Mouse (Mus musculus) E14TG2a.4 (cell line): Measurements from ENCODE around the gene Sox8.

Experiments
- H3K27me3 ChIP-seq: 2 replicates; pipeline ENCODE4 v1.6.1; 2014; ENCODE audit warnings: low read length, control low read depth; ENCODE audit not compliant: insufficient read depth
- H3K36me3 ChIP-seq: 2 replicates; pipeline ENCODE4 v1.6.1; 2014; ENCODE audit warnings: low read length, control low read depth; ENCODE audit not compliant: insufficient read depth
- H3K4me1 ChIP-seq: replicated peaks from 2 replicates; pipeline ENCODE4 v1.6.1; 2014; ENCODE audit warnings: low read depth, low read length, control low read depth
- H3K4me3 ChIP-seq: replicated peaks from 2 replicates; pipeline ENCODE4 v1.5.1; 2014; ENCODE audit warnings: mild to moderate bottlenecking, low read length
- H3K9me3 ChIP-seq: 2 replicates; pipeline ENCODE4 v1.6.1; 2014; ENCODE audit warnings: low read length, control low read depth
- CTCF ChIP-seq: conservative IDR thresholded peaks from 2 replicates; pipeline ENCODE4 v1.5.1; 2014; ENCODE audit warnings: low read length
- NANOG ChIP-seq: IDR thresholded peaks from 2 replicates; pipeline ENCODE4 v1.6.1; 2014; ENCODE audit warnings: borderline replicate concordance, low read length, mixed read lengths
- POU5F1 ChIP-seq: IDR thresholded peaks from 2 replicates; pipeline ENCODE4 v1.6.1; 2014; ENCODE audit warnings: low read length, borderline replicate concordance

Gene Sox8

DNA sequence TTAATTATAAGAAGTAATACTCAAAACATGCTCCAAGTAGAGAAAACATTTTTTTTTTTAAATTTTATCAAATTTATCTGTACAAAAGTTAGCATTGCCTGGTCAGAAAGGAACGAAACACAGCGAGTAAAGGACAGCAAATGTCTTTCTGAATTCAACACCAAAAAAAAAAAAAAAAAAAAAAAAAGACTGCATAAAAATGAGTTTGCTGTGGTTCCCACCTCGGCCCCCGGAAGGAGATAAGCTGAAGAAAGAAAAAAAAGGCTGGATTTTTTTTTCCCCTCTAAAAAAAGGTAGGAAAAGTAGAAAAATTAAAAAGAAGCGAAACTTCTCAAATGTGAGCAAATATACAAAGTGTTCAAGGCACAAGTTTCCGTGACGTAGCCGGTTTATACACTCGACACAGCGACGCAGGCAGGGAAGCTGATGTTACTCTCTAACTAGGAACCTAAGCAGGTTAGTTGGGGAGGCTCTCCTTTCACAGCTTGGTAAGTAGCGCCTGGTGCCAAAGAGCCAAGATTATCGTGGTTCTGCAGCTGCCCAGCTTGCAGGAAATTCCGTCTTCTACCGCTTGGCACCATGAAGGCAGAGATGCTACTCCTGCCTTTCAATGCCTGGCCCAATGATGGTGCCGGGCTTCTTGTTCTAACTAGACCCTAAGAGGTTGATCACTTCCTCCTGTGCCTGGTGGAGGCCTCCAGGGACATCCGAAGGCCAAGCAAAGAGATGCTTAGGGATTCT is 4.5 kb downstream of the Sox8 start:
- H3K9me3 ChIP-seq = no peaks in the 10 kb centered on the region
- peaks cover 72% of the 10 kb centered on the region for H3K27me3 ChIP-seq
- TF ChIP-seq NANOG = no peak
- TF ChIP-seq POU5F1 = no peak
- TF ChIP-seq CTCF = no peak
- no peak overlapping the region for H3K4me3 ChIP-seq
- peaks cover 31% of the 10 kb centered on the region for H3K4me1 ChIP-seq
- H3K36me3 ChIP-seq = no peaks in the 10 kb centered on the region

DNA sequence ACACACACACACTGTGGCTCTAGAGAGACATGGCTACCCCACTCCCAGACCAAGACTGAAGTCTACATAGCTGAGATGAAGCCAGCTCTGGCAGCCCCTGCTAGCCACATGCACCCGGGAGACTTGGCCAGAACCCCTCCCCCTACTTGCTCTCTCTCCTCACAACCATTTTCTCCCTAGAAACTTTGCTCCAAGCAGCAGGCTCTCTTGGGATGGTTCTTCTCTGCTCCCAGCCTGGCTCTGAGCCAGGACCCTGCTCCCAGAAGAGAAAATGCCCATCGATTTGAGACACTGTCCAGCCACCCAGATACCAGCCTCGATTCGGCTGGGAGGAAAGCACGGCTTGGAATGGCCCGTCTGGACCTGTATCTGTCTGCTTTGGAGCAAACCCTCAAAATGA is 5.2 kb downstream of the Sox8 start:
- Histone ChIP-seq H3K9me3 (no peaks in the 10 kb centered on the region), H3K4me1 (peaks cover 36% of the 10 kb centered on the region), H3K36me3 (no peaks in the 10 kb centered on the region), H3K4me3 (no peak overlapping the region), H3K27me3 (peaks cover 77% of the 10 kb centered on the region)
- TF ChIP-seq CTCF (no peak), POU5F1 (no peak), NANOG (no peak)

DNA sequence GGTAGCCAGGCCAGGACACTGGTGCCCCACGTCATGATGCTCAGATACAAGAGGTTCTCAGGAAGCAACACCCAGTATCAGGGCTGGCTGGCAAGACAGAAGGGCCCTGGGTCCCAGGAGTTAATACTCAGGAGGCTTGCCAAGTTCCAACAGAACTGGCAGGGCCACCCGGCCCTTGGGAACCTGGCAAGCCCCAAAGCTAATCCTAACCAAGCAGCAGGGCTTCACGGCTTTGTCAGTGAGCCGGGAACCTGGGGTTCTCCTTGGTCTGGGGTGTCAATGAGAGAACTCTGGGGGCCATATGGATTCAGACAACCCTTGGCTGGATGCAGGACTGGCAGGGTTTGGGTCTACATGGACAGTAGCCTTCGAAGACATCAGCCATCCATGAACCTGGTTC is 6.0 kb downstream of the Sox8 start:
- no peak overlapping the region for H3K4me3 ChIP-seq
- H3K27me3 ChIP-seq = peaks cover 76% of the 10 kb centered on the region
- no peaks in the 10 kb centered on the region for H3K36me3 ChIP-seq
- no peak for TF ChIP-seq POU5F1
- no peak for TF ChIP-seq CTCF
- no peak for TF ChIP-seq NANOG
- H3K9me3 ChIP-seq = no peaks in the 10 kb centered on the region
- H3K4me1 ChIP-seq = peaks cover 30% of the 10 kb centered on the region

DNA sequence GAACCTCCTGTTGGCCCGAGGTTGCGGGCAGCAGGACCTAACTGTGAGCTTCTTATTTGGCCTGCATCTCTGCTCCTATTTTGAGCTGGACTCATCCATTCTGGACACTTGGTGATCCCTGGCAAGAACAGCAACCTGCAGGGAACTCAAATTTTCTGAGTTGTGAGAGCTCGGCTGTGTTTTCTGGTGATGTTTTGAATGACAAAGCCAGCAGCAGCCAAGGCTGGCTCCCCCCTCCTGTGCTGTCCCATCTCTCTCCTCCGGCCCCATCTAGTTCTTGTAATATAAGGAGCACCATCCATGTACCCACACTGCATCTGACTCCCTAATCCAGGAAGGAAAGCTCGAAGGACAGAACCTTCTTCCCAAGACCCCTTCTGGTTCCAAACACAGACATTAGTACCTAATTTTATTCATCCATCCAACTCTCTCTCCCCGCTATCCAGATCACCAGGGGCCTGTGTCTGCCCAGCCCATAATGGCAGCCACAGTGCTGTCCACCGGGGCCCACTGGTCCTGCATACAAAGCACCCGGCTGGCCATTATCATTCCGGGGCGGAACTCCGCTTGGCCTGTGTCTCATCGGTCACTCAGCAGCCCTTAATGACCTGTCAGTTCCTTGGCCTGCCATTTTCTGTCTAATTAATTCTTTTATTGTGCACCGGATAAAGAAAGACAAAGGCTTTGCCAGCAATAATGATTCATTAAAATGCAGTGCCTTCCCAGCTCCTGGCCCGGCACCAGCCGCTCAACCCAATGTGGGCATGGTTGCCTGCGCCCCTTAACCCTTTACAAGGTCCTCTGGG is 9.1 kb downstream of the Sox8 start:
- no peaks in the 10 kb centered on the region for H3K36me3 ChIP-seq
- no peaks in the 10 kb centered on the region for H3K9me3 ChIP-seq
- H3K27me3 ChIP-seq = peaks cover 73% of the 10 kb centered on the region
- peaks cover 20% of the 10 kb centered on the region for H3K4me1 ChIP-seq
- H3K4me3 ChIP-seq = no peak overlapping the region
- TF ChIP-seq POU5F1 (no peak), NANOG (no peak), CTCF (no peak)

DNA sequence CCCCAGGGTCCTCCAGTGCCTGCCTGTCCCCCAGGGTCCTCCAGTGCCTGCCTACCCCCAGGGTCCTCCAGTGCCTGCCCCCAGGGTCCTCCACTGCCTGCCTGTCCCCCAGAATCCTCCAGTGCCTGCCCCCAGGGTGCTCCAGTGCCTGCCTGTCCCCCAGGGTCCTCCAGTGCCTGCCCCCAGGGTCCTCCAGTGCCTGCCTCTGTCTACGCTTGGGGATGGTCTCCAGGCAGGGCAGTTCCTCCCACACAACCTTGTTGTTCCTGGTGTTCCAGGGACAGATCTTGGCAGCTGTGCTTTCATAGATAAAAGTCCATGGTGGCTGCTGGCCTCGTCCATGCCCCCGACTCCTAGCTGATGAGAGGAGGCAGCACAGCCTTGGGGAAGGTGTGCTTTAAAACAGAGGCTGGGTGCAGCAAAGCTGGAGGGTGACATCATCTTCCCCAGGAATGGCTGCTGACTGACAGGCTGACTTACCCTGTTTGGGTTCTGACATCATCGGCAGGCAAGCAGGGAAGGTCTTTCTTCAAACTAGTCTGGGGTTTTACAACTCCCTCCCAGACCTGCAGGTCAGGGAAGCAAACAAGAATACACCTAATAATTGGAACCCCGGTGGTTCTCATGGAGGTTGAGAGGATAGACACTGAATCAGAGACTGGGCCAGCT is 9.8 kb downstream of the Sox8 start:
- TF ChIP-seq POU5F1 (no peak), CTCF (no peak), NANOG (no peak)
- H3K9me3 ChIP-seq = no peaks in the 10 kb centered on the region
- no peak overlapping the region for H3K4me3 ChIP-seq
- peaks cover 27% of the 10 kb centered on the region for H3K4me1 ChIP-seq
- peaks cover 76% of the 10 kb centered on the region for H3K27me3 ChIP-seq
- no peaks in the 10 kb centered on the region for H3K36me3 ChIP-seq

DNA sequence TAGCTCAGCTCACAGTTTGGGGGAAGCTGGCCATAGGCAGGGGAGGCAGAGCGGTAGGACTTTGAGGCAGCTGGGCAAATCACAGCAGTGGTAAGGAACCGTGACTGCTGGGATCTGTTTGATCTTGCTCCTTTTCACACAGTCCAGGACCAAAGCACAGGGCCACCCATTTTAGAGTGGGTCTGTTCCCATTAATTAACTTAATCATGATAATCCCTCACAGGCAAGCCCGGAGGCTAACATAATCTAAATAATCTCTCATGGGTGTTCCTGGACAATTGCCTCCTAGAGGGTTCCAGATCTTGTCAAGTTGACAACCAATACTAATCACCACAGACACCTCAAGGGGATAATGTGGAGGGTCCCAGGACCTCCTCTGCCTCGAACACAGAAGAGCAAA is 10.9 kb downstream of the Sox8 start:
- no peak for TF ChIP-seq POU5F1
- no peak for TF ChIP-seq NANOG
- TF ChIP-seq CTCF = no peak
- peaks cover 27% of the 10 kb centered on the region for H3K4me1 ChIP-seq
- no peaks in the 10 kb centered on the region for H3K9me3 ChIP-seq
- no peaks in the 10 kb centered on the region for H3K36me3 ChIP-seq
- no peak overlapping the region for H3K4me3 ChIP-seq
- peaks cover 78% of the 10 kb centered on the region for H3K27me3 ChIP-seq

DNA sequence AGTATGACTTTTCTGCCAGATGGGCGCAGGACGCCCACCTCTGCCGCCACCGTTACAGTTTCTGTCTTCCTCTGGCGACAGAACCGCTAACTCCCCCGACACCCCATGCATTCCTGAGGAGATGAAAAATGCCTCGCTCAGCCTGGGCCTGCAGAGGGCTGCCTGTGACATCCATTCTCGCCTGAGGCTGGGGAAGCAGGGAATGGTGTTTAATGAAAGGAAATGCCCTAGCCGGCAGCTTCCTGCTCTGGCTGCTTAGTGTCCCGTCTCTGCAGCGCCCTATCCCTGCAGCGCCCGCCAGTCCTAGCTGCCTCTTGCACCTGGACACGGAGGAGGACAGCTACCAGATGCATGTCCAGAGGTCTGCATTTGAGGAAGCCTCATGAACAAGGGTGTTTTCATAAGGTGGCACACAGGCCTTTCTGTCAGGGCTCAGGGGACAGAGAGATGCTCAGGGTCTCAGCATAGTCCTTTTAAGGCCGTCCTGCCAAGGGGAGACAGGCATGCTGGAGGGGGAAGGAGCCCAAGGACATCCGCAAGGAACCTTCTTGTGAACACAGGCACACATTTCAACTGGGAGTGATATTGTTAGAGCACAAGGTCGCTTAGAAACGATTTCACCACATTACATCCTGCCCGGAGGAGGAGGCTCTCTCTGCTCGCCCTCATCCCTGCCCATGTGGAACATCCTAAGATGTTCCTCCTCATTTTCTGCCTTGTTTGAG is 13.7 kb downstream of the Sox8 start:
- H3K4me3 ChIP-seq = peak overlapping the region; percentile 63
- H3K27me3 ChIP-seq = peaks cover 62% of the 10 kb centered on the region
- no peaks in the 10 kb centered on the region for H3K36me3 ChIP-seq
- TF ChIP-seq CTCF (no peak), NANOG (no peak), POU5F1 (no peak)
- H3K9me3 ChIP-seq = no peaks in the 10 kb centered on the region
- H3K4me1 ChIP-seq = peaks cover 27% of the 10 kb centered on the region
